Mouse (Mus musculus) granulocyte monocyte progenitor cell, adult 5-6 weeks (primary cell): ENCODE measurements around the gene Naa25. TPM values are rescaled to one million over a fixed set of nuclear protein-coding genes. Genes with fewer than 3 reads are reported as not detected.

Source experiments
- total RNA-seq, 2 experiments: library from RNA; stranded (forward) in 1 of 2; stranded (reverse) in 1 of 2; fragments of 200-712, 200-1000 nt in 1 of 2; fragments of >200 nt in 1 of 2; fragmentation: Nextera tagmentation in 1 of 2; gene quantifications; 2 replicates each; pipeline ENCODE4 v1.2.3; 2014 to 2017

The Naa25 gene
- total RNA-seq, 2 experiments from 2014 or later = 35.8 to 75.1 TPM

Other genes with a start within 250 kb of the Naa25 start
- 29.7 and 33.6 TPM in 2 replicates for gene Ptpn11, start 206.5 kb upstream of the Naa25 start, total RNA-seq (2014; fragmentation: Nextera tagmentation)
- 44.8 and 45.8 TPM in 2 replicates for gene Ptpn11, start 206.5 kb upstream of the Naa25 start, total RNA-seq (2017)
- 2,241 and 2,395 TPM in 2 replicates for gene Rpl6, start 193.5 kb upstream of the Naa25 start, total RNA-seq (2014; fragmentation: Nextera tagmentation)
- 1,241 and 1,301 TPM in 2 replicates for gene Rpl6, start 193.5 kb upstream of the Naa25 start, total RNA-seq (2017)
- gene Hectd4, start 177.7 kb upstream of the Naa25 start, total RNA-seq (2014; fragmentation: Nextera tagmentation) = 26.2 and 28.1 TPM in 2 replicates
- 12.8 and 14.1 TPM in 2 replicates for gene Hectd4, start 177.7 kb upstream of the Naa25 start, total RNA-seq (2017)
- gene Trafd1, start 12.3 kb upstream of the Naa25 start, total RNA-seq (2014; fragmentation: Nextera tagmentation) = 50.5 and 74.7 TPM in 2 replicates
- 39.0 and 40.8 TPM in 2 replicates for gene Trafd1, start 12.3 kb upstream of the Naa25 start, total RNA-seq (2017)
- gene Tmem116, start 54.0 kb downstream of the Naa25 start, total RNA-seq (2014; fragmentation: Nextera tagmentation) = not detected in 2 replicates
- 0.62 and 0.69 TPM in 2 replicates for gene Tmem116, start 54.0 kb downstream of the Naa25 start, total RNA-seq (2017)
- 410 and 421 TPM in 2 replicates for gene Erp29, start 54.6 kb downstream of the Naa25 start, total RNA-seq (2014; fragmentation: Nextera tagmentation)
- gene Erp29, start 54.6 kb downstream of the Naa25 start, total RNA-seq (2017) = 928 and 1,056 TPM in 2 replicates
- gene Adam1b, start 105.5 kb downstream of the Naa25 start, total RNA-seq (2014; fragmentation: Nextera tagmentation) = not detected in 2 replicates
- 0.15 TPM in 1 of 2 replicates, not detected in the other for gene Adam1b, start 105.5 kb downstream of the Naa25 start, total RNA-seq (2017)
- 2.6 and 2.8 TPM in 2 replicates for gene Adam1a, start 147.5 kb downstream of the Naa25 start, total RNA-seq (2014; fragmentation: Nextera tagmentation)
- 1.1 and 2.1 TPM in 2 replicates for gene Adam1a, start 147.5 kb downstream of the Naa25 start, total RNA-seq (2017)
- gene Gm42878, start 147.5 kb downstream of the Naa25 start, total RNA-seq (2014; fragmentation: Nextera tagmentation) = not detected in 2 replicates
- not detected in 2 replicates for gene Gm42878, start 147.5 kb downstream of the Naa25 start, total RNA-seq (2017)
- gene Mapkapk5, start 148.0 kb downstream of the Naa25 start, total RNA-seq (2014; fragmentation: Nextera tagmentation) = 60.9 and 128 TPM in 2 replicates
- 91.6 and 97.7 TPM in 2 replicates for gene Mapkapk5, start 148.0 kb downstream of the Naa25 start, total RNA-seq (2017)
- gene Aldh2, start 195.9 kb downstream of the Naa25 start, total RNA-seq (2014; fragmentation: Nextera tagmentation) = 217 and 230 TPM in 2 replicates
- 277 and 283 TPM in 2 replicates for gene Aldh2, start 195.9 kb downstream of the Naa25 start, total RNA-seq (2017)
- 0.84 and 2.5 TPM in 2 replicates for gene Acad12, start 221.0 kb downstream of the Naa25 start, total RNA-seq (2014; fragmentation: Nextera tagmentation)
- gene Acad12, start 221.0 kb downstream of the Naa25 start, total RNA-seq (2017) = 2.7 and 3.3 TPM in 2 replicates